Mouse (Mus musculus) heart, postnatal 0 days (tissue): Measurements from ENCODE around the gene Gng2. TPM values are rescaled to one million over a fixed set of nuclear protein-coding genes. Genes with fewer than 3 reads are reported as not detected.

Source experiments
- ATAC-seq: fragments of 200-750 bp; cut with Nextera tagmentation; 2 replicates; pipeline ENCODE4 v1.8.0; 2017; ENCODE audit warnings: low read depth, moderate number of reproducible peaks, moderate library complexity; ENCODE audit not compliant: insufficient read depth
- DNase-seq: peaks from one replicate; pipeline ENCODE4 v3.0.0-alpha.2; 2016; ENCODE audit warnings: low spot score
- H3K27ac ChIP-seq: fragments of 300-500 bp; sonication (generic); 2 replicates; pipeline ENCODE4 v1.5.1; 2014; ENCODE audit warnings: low read depth, mild to moderate bottlenecking
- H3K27me3 ChIP-seq: fragments of 300-500 bp; sonication (generic); 2 replicates; pipeline ENCODE4 v1.6.1; 2014; ENCODE audit warnings: low read length, mixed read lengths; ENCODE audit not compliant: control insufficient read depth, insufficient read depth
- H3K36me3 ChIP-seq: fragments of 300-500 bp; sonication (generic); replicated peaks from 2 replicates; pipeline ENCODE4 v1.6.1; 2014; ENCODE audit warnings: low read length, mixed read lengths; ENCODE audit not compliant: control insufficient read depth, insufficient read depth
- H3K4me1 ChIP-seq: fragments of 300-500 bp; sonication (generic); 2 replicates; pipeline ENCODE4 v1.6.1; 2014; ENCODE audit warnings: antibody characterized with exemption; ENCODE audit not compliant: control insufficient read depth, insufficient read depth
- H3K4me2 ChIP-seq: fragments of 300-500 bp; sonication (generic); 2 replicates; pipeline ENCODE4 v1.6.1; 2014; ENCODE audit warnings: low read depth, mild to moderate bottlenecking, low read length, moderate library complexity
- H3K4me3 ChIP-seq: fragments of 300-500 bp; sonication (generic); 2 replicates; pipeline ENCODE4 v1.5.1; 2014; ENCODE audit warnings: low read depth, low read length
- H3K9ac ChIP-seq: fragments of 300-500 bp; sonication (generic); replicated peaks from 2 replicates; pipeline ENCODE4 v1.6.1; 2014; ENCODE audit warnings: low read depth, low read length, mixed read lengths
- H3K9me3 ChIP-seq: fragments of 300-500 bp; sonication (generic); replicated peaks from 2 replicates; pipeline ENCODE4 v1.6.1; 2016; ENCODE audit warnings: low read length; ENCODE audit not compliant: control insufficient read depth
- CTCF ChIP-seq: IDR thresholded peaks from 2 replicates; pipeline ENCODE4 v1.5.1; 2016; ENCODE audit warnings: antibody characterized with exemption, control low read depth, low read depth
- EP300 ChIP-seq: IDR thresholded peaks from 2 replicates; pipeline ENCODE4 v1.6.1; 2016; ENCODE audit warnings: antibody characterized with exemption, low read depth
- WGBS: fragments of 180-500 bp; shearing (Covaris S2); extraction: QIAGEN DNeasy Blood & Tissue Kit; methylation state at CpG from one replicate; pipeline ENCODE4 v1.1.7; 2014; 5-methylcytosine and 5-hydroxymethylcytosine counted together
- polyA plus RNA-seq: library from polyadenylated mRNA; unstranded; fragments of >200 nt; fragmentation: Nextera tagmentation; extraction: Ambion mirVana; gene quantifications from 2 replicates; pipeline ENCODE4 v1.2.1, GENCODE M21; 2015
- total RNA-seq: library from RNA; depleted of rRNA; stranded (reverse); fragments of >200 nt; gene quantifications from 2 replicates; pipeline ENCODE4 v1.2.3, GENCODE M21; 2014; ENCODE audit warnings: low replicate concordance

Gng2 gene
- total and polyA plus RNA-seq, 2 experiments from 2014 or later: 47.1 to 48.0 TPM

DNA sequence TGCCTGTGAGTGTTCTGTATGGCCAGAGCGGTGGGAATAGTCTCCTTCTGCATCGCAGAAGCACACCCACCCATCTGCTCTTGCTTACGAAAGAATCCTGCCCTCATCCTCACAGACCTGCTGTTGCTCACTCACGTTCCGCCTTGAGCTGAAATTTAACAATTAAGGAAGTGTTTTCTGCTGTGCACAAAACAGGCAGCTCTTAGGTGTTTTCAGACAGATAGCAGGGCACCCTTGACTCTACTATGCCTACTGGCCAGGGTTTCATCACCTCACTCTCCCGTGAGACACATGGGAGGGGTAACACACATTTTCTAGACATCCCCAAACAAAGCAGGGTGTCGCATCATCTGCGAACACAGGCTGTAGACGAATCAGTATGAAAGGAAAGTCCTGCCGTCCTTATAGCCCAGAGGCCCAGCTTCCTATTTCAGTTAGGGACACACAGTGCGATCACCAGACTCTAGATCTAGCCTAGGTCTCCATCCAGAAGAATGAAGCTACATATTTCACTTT, 2.4 kb downstream of the Gng2 start:
- ATAC-seq (no peak), DNase-seq (no peak)
- no peaks in the 10 kb centered on the region for H3K27me3 ChIP-seq
- peak overlapping the region; percentile 69 for H3K27ac ChIP-seq
- peak overlapping the region; percentile 40 for H3K4me3 ChIP-seq
- H3K9ac ChIP-seq: peak overlapping the region; percentile 47
- H3K4me1 ChIP-seq: peaks cover 15% of the 10 kb centered on the region
- no peaks in the 10 kb centered on the region for H3K36me3 ChIP-seq
- no peak for TF ChIP-seq EP300
- no peak for TF ChIP-seq CTCF
- H3K4me2 ChIP-seq: peak overlapping the region; percentile 69
- H3K9me3 ChIP-seq: no peaks in the 10 kb centered on the region
- 19% methylated on average over 11 of the region's 11 CpGs for WGBS

DNA sequence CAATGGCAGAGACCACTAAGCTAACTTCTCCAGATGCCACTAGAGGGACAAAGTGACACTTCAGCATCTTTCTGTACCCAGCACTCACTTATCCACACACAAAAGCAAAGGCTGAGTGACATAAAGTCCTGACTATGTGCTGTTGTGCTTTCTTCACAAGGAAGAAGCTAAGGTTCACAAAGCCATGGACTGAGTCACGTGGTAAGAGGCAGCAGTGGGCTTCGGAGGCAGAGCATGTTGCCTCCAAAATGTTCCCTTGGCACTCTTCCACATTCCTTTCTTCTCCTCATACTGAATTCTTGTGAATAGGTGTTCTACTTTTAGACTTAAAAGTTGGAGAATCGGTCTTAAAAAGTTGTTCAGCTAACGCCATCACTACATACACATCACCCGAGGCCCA, 3.0 kb downstream of the Gng2 start:
- Histone ChIP-seq H3K27ac (peak overlapping the region; percentile 69), H3K36me3 (no peaks in the 10 kb centered on the region), H3K4me3 (peak overlapping the region; percentile 40; the same call in 1 of the 2 replicates), H3K4me1 (peaks cover 16% of the 10 kb centered on the region), H3K4me2 (peak overlapping the region; percentile 69), H3K9me3 (no peaks in the 10 kb centered on the region), H3K27me3 (no peaks in the 10 kb centered on the region), H3K9ac (peak overlapping the region; percentile 47; the same call in 1 of the 2 replicates)
- DNase-seq: peak; percentile 47
- TF ChIP-seq EP300: no peak
- 22% methylated on average over 5 of the region's 5 CpGs for WGBS
- no peak for ATAC-seq

DNA sequence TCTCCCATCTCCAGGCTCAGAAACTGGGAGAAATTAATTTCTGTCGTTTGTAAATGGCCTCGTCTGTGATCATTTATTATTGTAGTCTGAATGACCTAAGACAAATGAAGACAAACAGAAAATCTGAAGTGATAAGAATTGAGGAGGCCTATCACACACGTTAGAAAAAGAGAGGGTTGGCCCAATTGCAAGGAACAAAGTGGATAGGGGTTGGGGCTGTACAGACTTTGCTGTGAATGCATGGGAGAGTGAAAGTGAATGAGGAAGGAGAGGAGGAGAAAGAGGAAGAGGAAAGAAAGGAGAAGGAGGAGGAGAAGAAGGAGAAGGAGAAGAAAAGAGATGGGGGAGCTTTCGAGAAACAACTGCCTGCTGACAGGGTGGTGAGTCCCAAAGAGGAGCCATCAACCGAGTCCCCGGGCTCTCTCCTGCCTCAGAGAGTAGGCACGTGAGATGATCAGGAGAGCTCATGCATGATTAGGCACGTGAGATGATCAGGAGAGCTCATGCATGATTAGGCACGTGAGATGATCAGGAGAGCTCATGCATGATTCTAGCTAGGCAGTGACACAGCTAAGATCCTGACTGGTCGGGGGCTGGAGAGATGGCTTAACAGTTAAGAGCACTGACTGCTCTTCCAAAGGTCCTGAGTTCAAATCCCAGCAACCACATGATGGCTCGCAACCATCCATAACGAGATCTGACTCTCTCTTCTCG, 5.0 kb downstream of the Gng2 start:
- Histone ChIP-seq H3K9ac (no peak overlapping the region), H3K27ac (no peak overlapping the region), H3K4me1 (peaks cover 20% of the 10 kb centered on the region), H3K9me3 (no peaks in the 10 kb centered on the region), H3K27me3 (no peaks in the 10 kb centered on the region), H3K36me3 (no peaks in the 10 kb centered on the region), H3K4me2 (no peak overlapping the region), H3K4me3 (no peak overlapping the region)
- ATAC-seq: no peak
- WGBS: 80% methylated on average over 13 of the region's 13 CpGs
- DNase-seq: no peak
- TF ChIP-seq CTCF (no peak), EP300 (no peak)

DNA sequence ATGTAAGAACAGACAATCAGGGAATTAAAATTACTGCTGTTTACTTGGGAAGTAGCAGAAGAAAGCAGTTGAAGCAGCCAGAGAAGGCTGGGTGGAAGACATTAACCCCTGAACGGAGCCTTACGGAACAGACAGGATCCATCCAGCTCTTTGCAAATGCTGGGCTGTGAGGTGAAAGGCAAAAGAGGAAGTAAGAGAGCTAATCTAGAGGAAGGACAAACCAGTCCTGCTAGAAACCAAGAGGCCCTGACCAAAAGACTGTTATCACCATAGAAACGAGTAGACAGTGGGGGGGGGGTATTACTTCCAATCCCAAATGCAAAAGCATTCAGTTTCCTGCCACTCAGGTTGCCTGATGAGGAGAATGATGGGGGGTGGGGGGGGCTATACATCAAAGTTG, 6.6 kb downstream of the Gng2 start:
- Histone ChIP-seq H3K27me3 (no peaks in the 10 kb centered on the region), H3K27ac (no peak overlapping the region), H3K4me1 (peaks cover 20% of the 10 kb centered on the region; the same call in 1 of the 2 replicates)

DNA sequence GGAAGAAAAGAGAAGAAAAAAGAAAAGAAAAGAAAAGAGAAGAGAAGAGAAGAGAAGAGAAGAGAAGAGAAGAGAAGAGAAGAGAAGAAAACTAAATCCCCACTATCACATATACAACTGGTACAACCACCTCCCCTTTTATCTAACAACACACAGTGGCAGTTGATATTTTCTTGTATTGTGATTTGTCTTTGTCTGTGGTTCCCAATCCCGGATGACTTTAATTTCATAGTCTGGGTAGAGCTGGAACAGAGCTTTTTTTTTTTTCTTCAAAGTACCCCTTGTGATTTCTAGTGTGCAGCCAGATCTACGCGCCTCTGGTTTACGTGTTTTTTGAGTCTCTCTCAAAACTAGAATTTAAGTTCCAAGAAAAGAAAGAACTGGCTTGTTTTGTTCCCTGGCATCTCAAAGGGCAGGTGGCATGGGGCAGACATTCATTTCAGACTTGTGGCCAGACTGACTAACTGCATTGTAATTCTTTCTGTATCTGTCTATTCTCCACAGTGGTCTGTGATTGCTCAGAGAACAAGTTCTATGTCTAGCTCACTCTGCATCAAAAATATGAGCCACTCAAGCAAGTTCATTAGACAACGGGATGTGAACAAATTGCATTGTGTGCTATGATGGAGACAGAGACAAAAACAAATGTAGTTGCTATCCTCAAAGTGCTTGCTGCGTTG, 7.2 kb downstream of the Gng2 start:
- TF ChIP-seq EP300: no peak
- Histone ChIP-seq H3K27me3 (no peaks in the 10 kb centered on the region), H3K4me3 (no peak overlapping the region), H3K4me2 (no peak overlapping the region), H3K9ac (no peak overlapping the region), H3K27ac (no peak overlapping the region), H3K9me3 (no peaks in the 10 kb centered on the region), H3K4me1 (peaks cover 18% of the 10 kb centered on the region; the same call in 1 of the 2 replicates), H3K36me3 (no peaks in the 10 kb centered on the region)
- WGBS: 68% methylated on average over 6 of the region's 6 CpGs
- ATAC-seq (no peak), DNase-seq (peak; percentile 36)

More for the DNA sequence above, 6.6 kb downstream of the Gng2 start:
- Histone ChIP-seq H3K9me3 (no peaks in the 10 kb centered on the region), H3K4me2 (no peak overlapping the region), H3K36me3 (no peaks in the 10 kb centered on the region), H3K4me3 (no peak overlapping the region), H3K9ac (no peak overlapping the region)
- TF ChIP-seq CTCF: no peak
- TF ChIP-seq EP300: no peak
- DNase-seq: no peak
- 58% methylated on average over 3 of the region's 3 CpGs for WGBS
- no peak for ATAC-seq
